Mouse (Mus musculus): Measurements from ENCODE around the gene Gm17359. TPM values are rescaled to one million over a fixed set of nuclear protein-coding genes. Genes with fewer than 3 reads are reported as not detected.

Gene Gm17359
- polyA plus RNA-seq (2012; rRNA removed), result 0.02 TPM in 1 of 2 replicates, not detected in the other

GRCm38 (mm10) chr3:79336044-79336766 lies at the start of gene Gm17359:
Gm17359 (plus strand) TSS chr3:79336661.

Other genes starting within 250 kb of the Gm17359 start
- 17.4 and 18.2 TPM in 2 replicates for gene Rapgef2, start 50.1 kb upstream of the Gm17359 start, polyA plus RNA-seq (2012; rRNA removed)
- 12.2 and 13.3 TPM in 2 replicates for gene Fnip2, start 231.1 kb downstream of the Gm17359 start, polyA plus RNA-seq (2012; rRNA removed)